Mouse (Mus musculus): ENCODE data around the gene Fam163a. TPM values are rescaled to one million over a fixed set of nuclear protein-coding genes. Genes with fewer than 3 reads are reported as not detected.
A peak's percentile ranks its signal among the peaks of the same experiment; 100 is the strongest.

Fam163a gene
- polyA plus RNA-seq, 1 experiment from 2014 or later: 7.6 TPM

DNA sequence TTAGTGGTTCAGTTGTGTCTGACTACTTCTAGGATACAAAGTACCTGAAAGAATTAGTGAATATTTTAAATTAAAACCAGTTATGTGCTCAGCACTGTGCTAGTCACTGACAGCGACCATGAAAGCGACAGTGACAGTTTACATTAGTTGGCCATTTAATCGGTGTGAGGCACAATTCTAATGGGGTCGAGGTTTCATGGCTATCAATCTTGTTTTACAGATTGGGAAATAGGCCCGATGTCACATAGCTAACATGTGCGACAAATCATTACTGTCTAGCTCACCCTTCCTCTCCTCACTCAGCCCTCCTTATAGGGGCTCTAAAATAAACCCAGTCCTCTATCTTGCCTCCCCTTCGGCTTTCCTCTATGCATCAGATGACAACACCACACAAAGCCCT lies 11.5 kb downstream of the Fam163a start:
- Histone ChIP-seq H3K36me3 (no peaks in the 10 kb centered on the region), H3K27me3 (replicated peaks) (peaks cover under 1% of the 10 kb centered on the region; the same call in 1 of the 2 replicates), H3K9me3 (no peaks in the 10 kb centered on the region), H3K27ac (no peak overlapping the region), H3K4me1 (peaks cover 9% of the 10 kb centered on the region), H3K9ac (no peak overlapping the region), H3K4me2 (replicated peaks) (no peak overlapping the region), H3K4me3 (no peak overlapping the region)
- 0 out of 2 replicates have a peak, but pooled peaks have one; percentile 41 for ATAC-seq (ENCODE audit: low FRiP score, low read depth)
- WGBS: 43% methylated on average over 7 of the region's 7 CpGs

DNA sequence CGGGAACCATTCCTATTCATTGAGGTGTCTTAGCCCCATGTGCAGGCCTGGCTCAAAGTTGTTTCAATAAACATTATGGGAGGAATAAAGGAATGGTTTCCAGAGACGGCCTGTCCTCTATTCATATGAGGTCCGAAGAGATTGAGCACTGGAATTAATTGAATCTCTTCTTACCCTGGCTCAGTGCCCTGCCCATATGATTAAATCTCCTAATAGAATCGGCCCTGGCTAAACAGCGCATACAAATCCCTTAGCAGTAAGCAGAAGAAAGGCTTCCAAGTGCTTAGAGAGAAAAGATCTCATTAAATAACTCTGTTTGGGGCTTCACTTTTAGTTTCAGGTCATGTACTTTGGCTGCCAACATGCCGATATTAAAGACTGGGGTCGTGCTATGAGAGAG lies 12.0 kb downstream of the Fam163a start:
- Histone ChIP-seq H3K9ac (no peak overlapping the region), H3K4me2 (replicated peaks) (no peak overlapping the region), H3K36me3 (no peaks in the 10 kb centered on the region), H3K4me3 (no peak overlapping the region), H3K4me1 (peaks cover 9% of the 10 kb centered on the region), H3K9me3 (no peaks in the 10 kb centered on the region), H3K27ac (no peak overlapping the region), H3K27me3 (replicated peaks) (peaks cover 4% of the 10 kb centered on the region; the same call in 1 of the 2 replicates)
- no peak for ATAC-seq (ENCODE audit: low FRiP score, low read depth)
- WGBS: 54% methylated on average over 7 of the region's 7 CpGs

DNA sequence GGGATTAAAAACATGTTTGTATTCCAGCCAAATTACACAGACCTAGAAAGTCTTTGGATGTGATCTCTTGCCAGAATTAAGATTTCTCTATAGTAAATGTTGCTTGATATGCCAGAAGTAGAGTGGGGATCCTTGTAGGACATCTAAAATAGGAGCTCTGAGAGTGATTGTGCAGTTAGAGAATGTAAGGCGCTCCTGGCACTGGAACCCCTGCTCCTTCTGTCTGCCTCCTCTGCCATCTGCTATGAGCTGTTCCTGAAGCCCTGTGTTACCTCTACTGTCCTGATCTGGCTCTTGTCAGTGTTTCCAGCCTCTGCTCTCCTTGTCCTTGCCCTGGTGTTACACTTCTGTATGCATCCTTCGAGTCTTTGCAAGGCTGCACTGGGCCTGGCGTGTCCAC lies 18.2 kb downstream of the Fam163a start:
- Histone ChIP-seq H3K27ac (no peak overlapping the region), H3K9me3 (no peaks in the 10 kb centered on the region), H3K36me3 (no peaks in the 10 kb centered on the region), H3K4me3 (no peak overlapping the region), H3K27me3 (replicated peaks) (peaks cover 4% of the 10 kb centered on the region; the same call in 1 of the 2 replicates), H3K4me2 (replicated peaks) (no peak overlapping the region), H3K4me1 (peaks cover 19% of the 10 kb centered on the region), H3K9ac (no peak overlapping the region)
- no peak for ATAC-seq (ENCODE audit: low FRiP score, low read depth)
- WGBS: 88% methylated on average over 3 of the region's 3 CpGs

DNA sequence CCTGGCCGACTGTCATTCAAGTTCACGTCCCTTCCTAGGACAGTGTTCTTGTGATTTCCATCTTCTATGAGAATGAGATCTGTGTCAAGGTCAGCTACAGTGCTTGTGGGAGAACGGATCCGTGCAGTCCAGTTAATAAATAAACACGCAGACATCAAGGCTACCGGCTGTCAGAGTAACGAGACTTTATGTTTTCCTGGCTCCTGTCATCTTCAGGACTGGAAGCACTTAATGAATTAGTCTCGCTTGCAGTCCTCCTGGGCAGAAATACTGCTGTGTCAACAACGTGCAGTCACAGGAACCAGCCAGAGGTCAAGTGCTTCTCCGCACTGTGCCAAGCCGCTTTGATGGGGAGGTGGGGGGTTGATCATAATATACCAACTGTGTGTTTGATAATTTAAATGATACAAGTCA lies 20.7 kb downstream of the Fam163a start:
- peaks cover 29% of the 10 kb centered on the region for H3K4me1 ChIP-seq

DNA sequence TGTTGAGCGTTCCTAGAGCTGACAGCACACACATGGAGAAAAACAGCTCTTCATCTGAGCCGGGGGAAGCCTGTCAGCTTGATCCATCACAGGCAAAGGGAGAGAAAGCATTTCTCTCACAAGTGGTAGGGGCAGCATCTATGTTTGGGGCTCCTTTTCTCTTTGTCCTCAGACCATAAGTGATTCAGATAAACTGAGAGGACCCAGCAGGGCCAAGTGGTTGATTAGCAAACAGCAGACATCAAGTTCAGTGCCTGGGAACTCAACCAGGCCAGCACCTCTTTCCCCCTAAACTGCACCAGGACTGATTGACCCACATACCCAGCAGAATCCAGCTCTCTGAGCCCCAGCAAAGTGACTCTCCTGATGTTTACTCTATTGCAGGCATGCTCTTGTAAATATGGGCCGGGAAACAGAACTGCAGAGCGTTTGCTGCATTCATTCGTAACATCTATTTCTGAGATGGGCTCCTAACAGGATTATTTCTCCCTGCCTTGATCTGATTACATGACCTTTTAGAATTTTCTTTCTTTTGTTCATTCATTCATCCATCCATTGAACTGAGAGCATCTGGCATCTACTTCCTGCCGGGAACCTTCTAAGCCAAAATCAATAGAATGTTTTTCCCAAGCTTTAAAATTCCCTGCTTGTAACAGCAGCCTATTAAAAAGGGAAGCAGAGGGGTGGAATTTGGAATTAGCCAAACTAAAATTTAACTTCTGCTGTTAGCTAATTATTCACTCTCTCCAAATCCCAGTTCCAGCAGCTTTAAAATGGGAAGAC lies 21.5 kb downstream of the Fam163a start:
- no peak overlapping the region for H3K4me2 ChIP-seq (replicated peaks)
- 52% methylated on average over 6 of the region's 6 CpGs for WGBS
- H3K36me3 ChIP-seq: no peaks in the 10 kb centered on the region
- H3K4me1 ChIP-seq: peaks cover 29% of the 10 kb centered on the region
- no peak overlapping the region for H3K9ac ChIP-seq
- H3K27me3 ChIP-seq (replicated peaks): peaks cover 4% of the 10 kb centered on the region; the same call in 1 of the 2 replicates
- no peaks in the 10 kb centered on the region for H3K9me3 ChIP-seq
- no peak for ATAC-seq (ENCODE audit: low FRiP score, low read depth)
- H3K4me3 ChIP-seq: no peak overlapping the region
- H3K27ac ChIP-seq: peak overlapping the region; percentile 32; the same call in 1 of the 2 replicates

More for the DNA sequence above, 20.7 kb downstream of the Fam163a start:
- WGBS: 20% methylated on average over 11 of the region's 11 CpGs
- H3K27ac ChIP-seq: no peak overlapping the region
- peaks cover 4% of the 10 kb centered on the region; the same call in 1 of the 2 replicates for H3K27me3 ChIP-seq (replicated peaks)
- H3K36me3 ChIP-seq: no peaks in the 10 kb centered on the region
- H3K4me3 ChIP-seq: no peak overlapping the region
- H3K9ac ChIP-seq: no peak overlapping the region
- ATAC-seq (ENCODE audit: low FRiP score, low read depth): 0 out of 2 replicates have a peak, but pooled peaks have one; percentile 59
- peak overlapping the region; percentile 21 for H3K4me2 ChIP-seq (replicated peaks)
- no peaks in the 10 kb centered on the region for H3K9me3 ChIP-seq

DNA sequence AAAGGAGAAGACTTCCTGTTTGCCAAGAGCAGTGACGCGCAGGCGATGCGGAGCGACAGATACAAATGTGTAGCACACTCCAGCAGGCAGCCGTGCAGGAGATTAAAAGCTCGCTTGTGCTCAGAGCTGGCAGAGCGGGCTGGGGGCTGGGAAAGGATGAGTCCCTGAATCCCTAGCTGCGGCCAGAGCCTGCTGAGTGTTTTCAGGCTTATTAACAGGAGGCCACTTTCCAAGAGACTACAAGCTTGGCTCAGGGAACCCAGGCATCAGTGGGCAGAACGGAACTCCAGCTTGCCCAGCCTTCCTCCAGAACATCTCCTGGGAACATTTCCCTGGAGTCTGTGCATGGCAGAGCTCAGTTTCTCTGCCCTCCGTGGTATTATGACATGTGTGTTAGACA lies 25.0 kb downstream of the Fam163a start:
- Histone ChIP-seq H3K9me3 (no peaks in the 10 kb centered on the region), H3K9ac (no peak overlapping the region), H3K4me2 (replicated peaks) (peak overlapping the region; percentile 18; the same call in 1 of the 2 replicates), H3K36me3 (no peaks in the 10 kb centered on the region), H3K4me3 (no peak overlapping the region), H3K27ac (no peak overlapping the region), H3K27me3 (replicated peaks) (no peaks in the 10 kb centered on the region), H3K4me1 (peaks cover 29% of the 10 kb centered on the region)
- WGBS: 44% methylated on average over 11 of the region's 11 CpGs
- ATAC-seq (ENCODE audit: low FRiP score, low read depth): no peak

DNA sequence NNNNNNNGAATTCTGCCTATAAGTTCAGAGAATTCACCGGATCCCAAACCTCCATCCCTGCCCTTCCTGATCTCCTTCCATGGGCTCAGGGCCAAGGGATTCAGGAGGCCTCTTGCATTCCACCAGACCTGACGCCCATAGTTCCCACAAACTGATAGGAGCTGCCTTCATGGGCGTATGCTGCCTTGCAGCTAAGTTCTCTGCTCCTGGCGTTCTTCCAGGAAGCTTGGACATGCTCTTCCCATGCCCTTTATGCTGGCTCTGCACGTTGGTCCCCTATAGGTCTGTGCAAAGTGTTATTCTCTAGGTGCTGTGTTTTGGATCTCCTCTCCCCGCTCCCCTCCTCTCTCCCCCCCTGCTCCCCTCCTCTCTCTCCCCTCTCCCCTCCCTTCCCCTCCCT lies 36.1 kb downstream of the Fam163a start:
- Histone ChIP-seq H3K27ac (no peak overlapping the region), H3K4me1 (no peaks in the 10 kb centered on the region), H3K4me3 (no peak overlapping the region), H3K4me2 (replicated peaks) (no peak overlapping the region), H3K9me3 (no peaks in the 10 kb centered on the region), H3K36me3 (no peaks in the 10 kb centered on the region), H3K9ac (no peak overlapping the region), H3K27me3 (replicated peaks) (no peaks in the 10 kb centered on the region)
- no peak for ATAC-seq (ENCODE audit: low FRiP score, low read depth)
- 59% methylated on average over 6 of the region's 6 CpGs for WGBS

DNA sequence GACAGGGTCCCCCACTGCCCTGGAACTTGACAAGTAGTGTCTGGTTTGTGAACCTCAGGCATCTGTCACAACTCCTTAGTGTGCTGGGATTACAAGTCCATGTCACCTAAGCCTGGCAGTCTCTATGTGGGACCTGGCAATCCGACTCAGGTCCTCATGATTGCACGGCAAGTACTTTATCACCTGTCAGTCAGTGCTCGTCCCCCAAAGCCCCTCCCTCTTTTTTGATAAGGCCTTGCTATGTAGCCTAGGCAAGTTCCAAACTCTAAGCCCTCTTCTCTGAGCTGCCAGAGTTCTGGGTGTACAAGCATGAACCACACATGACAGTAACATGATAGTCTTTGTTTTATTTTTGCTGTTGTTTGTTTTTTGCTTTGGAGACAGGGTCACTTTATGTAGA lies 88.1 kb downstream of the Fam163a start:
- 82% methylated on average over 3 of the region's 3 CpGs for WGBS
- H3K9ac ChIP-seq: no peak overlapping the region
- H3K4me1 ChIP-seq: 0 out of 2 replicates have a peak, but pooled peaks cover 1% of the 10 kb centered on the region
- no peaks in the 10 kb centered on the region for H3K27me3 ChIP-seq (replicated peaks)
- H3K27ac ChIP-seq: no peak overlapping the region
- H3K4me2 ChIP-seq (replicated peaks): no peak overlapping the region
- no peak for ATAC-seq (ENCODE audit: low FRiP score, low read depth)
- no peaks in the 10 kb centered on the region for H3K36me3 ChIP-seq
- H3K9me3 ChIP-seq: no peaks in the 10 kb centered on the region
- H3K4me3 ChIP-seq: no peak overlapping the region

DNA sequence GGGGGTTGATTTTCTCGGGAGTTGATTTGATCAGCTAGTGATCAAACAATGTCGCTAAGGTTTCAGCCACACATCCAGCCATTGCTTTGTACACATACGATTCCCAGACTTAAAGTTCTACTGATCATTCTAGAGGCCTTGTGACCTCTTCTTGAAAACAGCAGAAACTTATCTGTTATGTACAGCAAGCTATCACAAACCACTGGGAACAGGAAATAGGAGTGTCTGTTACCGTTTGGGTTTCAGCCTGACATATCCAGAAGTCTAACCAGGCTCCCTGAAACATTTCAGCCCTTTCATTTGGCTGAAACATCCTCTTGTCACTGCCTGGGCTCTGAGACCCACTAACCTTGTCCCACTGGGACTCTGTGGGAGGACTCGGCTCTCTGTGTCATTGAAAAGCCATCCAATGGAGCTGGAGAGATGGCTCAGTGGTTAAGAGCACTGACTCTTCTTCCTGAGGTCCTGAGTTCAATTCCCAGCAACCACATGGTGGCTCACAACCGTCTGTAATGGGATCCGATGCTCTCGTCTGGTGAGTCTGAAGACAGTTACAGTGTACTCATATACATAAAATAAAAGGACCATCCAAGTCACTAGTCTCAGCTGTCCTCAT lies 90.8 kb downstream of the Fam163a start:
- H3K9me3 ChIP-seq: no peaks in the 10 kb centered on the region
- WGBS: 89% methylated on average over 8 of the region's 8 CpGs
- no peak for ATAC-seq (ENCODE audit: low FRiP score, low read depth)

DNA sequence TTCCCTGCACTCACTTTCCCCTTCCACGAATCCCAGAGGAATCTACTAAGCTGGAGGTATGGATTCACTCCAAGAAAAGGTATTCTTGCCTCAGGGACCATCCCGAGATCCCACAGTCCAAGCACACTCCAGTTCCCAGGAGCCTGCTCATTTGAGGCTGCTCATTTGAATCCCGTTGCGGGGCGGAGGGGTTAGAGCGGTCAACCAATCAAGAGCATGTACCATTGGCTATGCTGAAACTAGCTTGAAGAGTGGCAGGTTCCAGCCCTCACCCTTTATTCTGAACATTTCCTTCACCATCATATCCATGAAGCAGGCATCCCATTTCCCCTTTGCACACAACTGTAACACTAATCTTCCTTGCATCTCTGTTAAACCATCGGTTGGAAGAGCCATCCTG lies 92.7 kb downstream of the Fam163a start:
- Histone ChIP-seq H3K4me1 (0 out of 2 replicates have a peak, but pooled peaks cover 12% of the 10 kb centered on the region), H3K9me3 (no peaks in the 10 kb centered on the region), H3K9ac (no peak overlapping the region), H3K27ac (no peak overlapping the region), H3K4me3 (no peak overlapping the region), H3K36me3 (no peaks in the 10 kb centered on the region), H3K27me3 (replicated peaks) (0 out of 2 replicates have a peak, but pooled peaks cover 4% of the 10 kb centered on the region), H3K4me2 (replicated peaks) (peak overlapping the region; percentile 24; the same call in 1 of the 2 replicates)
- ATAC-seq (ENCODE audit: low FRiP score, low read depth): no peak
- WGBS: 67% methylated on average over 7 of the region's 7 CpGs

More for the DNA sequence above, 90.8 kb downstream of the Fam163a start:
- Histone ChIP-seq H3K4me1 (0 out of 2 replicates have a peak, but pooled peaks cover 3% of the 10 kb centered on the region), H3K36me3 (no peaks in the 10 kb centered on the region), H3K27me3 (replicated peaks) (0 out of 2 replicates have a peak, but pooled peaks cover 4% of the 10 kb centered on the region), H3K27ac (no peak overlapping the region), H3K9ac (no peak overlapping the region), H3K4me2 (replicated peaks) (no peak overlapping the region), H3K4me3 (no peak overlapping the region)

DNA sequence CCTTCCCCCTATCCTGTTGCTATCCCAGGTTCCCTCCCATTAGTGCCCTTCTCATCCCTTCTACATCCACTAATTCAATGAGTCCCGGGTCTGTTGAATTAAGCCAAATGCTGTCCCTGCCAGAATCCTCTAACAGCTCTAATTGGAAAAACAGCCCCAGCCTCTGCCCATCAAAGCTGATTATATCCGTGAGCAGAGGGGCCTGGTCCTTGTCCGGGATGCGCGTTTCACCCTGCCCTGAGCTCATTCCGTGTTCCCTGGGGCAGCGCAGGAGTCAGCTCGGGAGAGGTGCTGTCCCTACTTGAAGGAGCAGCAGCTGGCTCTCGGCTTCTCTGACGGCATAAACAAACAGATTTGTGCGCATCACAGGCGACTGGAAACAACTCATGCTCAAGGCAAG lies 93.1 kb downstream of the Fam163a start:
- Histone ChIP-seq H3K27me3 (replicated peaks) (0 out of 2 replicates have a peak, but pooled peaks cover 4% of the 10 kb centered on the region), H3K9ac (no peak overlapping the region), H3K4me3 (no peak overlapping the region), H3K27ac (no peak overlapping the region), H3K9me3 (no peaks in the 10 kb centered on the region), H3K36me3 (no peaks in the 10 kb centered on the region), H3K4me1 (0 out of 2 replicates have a peak, but pooled peaks cover 12% of the 10 kb centered on the region), H3K4me2 (replicated peaks) (peak overlapping the region; percentile 24; the same call in 1 of the 2 replicates)
- WGBS: 34% methylated on average over 12 of the region's 12 CpGs
- ATAC-seq (ENCODE audit: low FRiP score, low read depth): no peak

DNA sequence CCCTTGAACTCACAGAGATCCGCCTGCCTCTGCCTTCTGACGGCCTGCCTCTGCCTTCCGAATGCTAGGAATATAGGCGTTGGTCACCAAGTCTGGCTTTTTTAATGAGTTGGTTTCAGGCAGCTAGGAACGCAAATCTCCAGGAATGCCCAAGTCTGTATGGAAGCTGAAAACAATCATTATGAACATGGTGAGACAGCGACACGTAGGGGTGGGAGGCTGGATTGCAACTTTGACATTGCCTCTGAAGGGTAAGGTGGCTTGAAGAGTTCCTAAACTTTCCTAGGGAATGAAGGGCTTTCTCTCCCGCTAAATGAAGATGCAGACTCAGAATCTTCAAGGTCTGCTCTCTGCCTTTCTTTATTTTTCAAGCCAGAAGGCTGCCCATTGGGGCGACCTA lies 93.7 kb downstream of the Fam163a start:
- H3K36me3 ChIP-seq: no peaks in the 10 kb centered on the region
- H3K27ac ChIP-seq: no peak overlapping the region
- H3K9ac ChIP-seq: no peak overlapping the region
- ATAC-seq (ENCODE audit: low FRiP score, low read depth): no peak
- H3K4me2 ChIP-seq (replicated peaks): no peak overlapping the region
- 0 out of 2 replicates have a peak, but pooled peaks cover 12% of the 10 kb centered on the region for H3K4me1 ChIP-seq
- H3K27me3 ChIP-seq (replicated peaks): 0 out of 2 replicates have a peak, but pooled peaks cover 4% of the 10 kb centered on the region
- H3K4me3 ChIP-seq: no peak overlapping the region
- WGBS: 77% methylated on average over 9 of the region's 9 CpGs
- no peaks in the 10 kb centered on the region for H3K9me3 ChIP-seq
